Mouse (Mus musculus) CH12.LX (cell line): ENCODE results near the gene Atp6v1g2. TPM values are rescaled to one million over a fixed set of nuclear protein-coding genes. Genes with fewer than 3 reads are reported as not detected.

ENCODE experiments used
- DNase-seq: peaks from one replicate; pipeline ENCODE4 v3.0.0-alpha.2; 2013; ENCODE audit errors: extremely low read depth
- H3K27ac ChIP-seq: 2 replicates; pipeline ENCODE4 v1.5.1; 2012; ENCODE audit warnings: low read depth, mild to moderate bottlenecking, control low read depth, moderate library complexity; ENCODE audit not compliant: insufficient read depth
- H3K27me3 ChIP-seq: replicated peaks from 2 replicates; pipeline ENCODE3; 2012; ENCODE audit warnings: inconsistent platforms
- H3K36me3 ChIP-seq, 2 experiments: replicated peaks in 1 of 2; 2 replicates each; pipeline versions ENCODE3 to v1.6.1; 2012; ENCODE audit warnings: inconsistent platforms in 1 of 2, low read length in 1 of 2, mild to moderate bottlenecking in 1 of 2, mixed read lengths in 1 of 2, moderate library complexity in 1 of 2; ENCODE audit not compliant: control insufficient read depth in 1 of 2, insufficient read depth in 1 of 2
- H3K4me1 ChIP-seq, 2 experiments: 2 replicates each; pipeline ENCODE4 v1.6.1; 2012; ENCODE audit warnings: inconsistent platforms in 1 of 2, moderate library complexity in 1 of 2; ENCODE audit not compliant: insufficient read depth in 2 of 2, control insufficient read depth in 1 of 2
- H3K4me2 ChIP-seq: 2 replicates; pipeline ENCODE4 v1.6.1; 2012; ENCODE audit warnings: low read depth, mild to moderate bottlenecking, control low read depth; ENCODE audit not compliant: poor library complexity, insufficient read depth, severe bottlenecking
- H3K4me3 ChIP-seq, 3 experiments: fragments of 150-350 bp in 1 of 3; sonication (generic) in 1 of 3; replicated peaks in 1 of 3; 2 replicates each; pipeline versions ENCODE3 to v1.5.1; 2011 to 2012; ENCODE audit warnings: low read depth in 2 of 3, low read length in 2 of 3, mild to moderate bottlenecking in 2 of 3, moderate library complexity in 2 of 3, control low read depth in 1 of 3, improper control_type of control experiment in 1 of 3, inconsistent platforms in 1 of 3, mixed read lengths in 1 of 3; ENCODE audit not compliant: poor library complexity in 1 of 3
- H3K79me2 ChIP-seq: replicated peaks from 2 replicates; pipeline ENCODE4 v1.6.1; 2012; ENCODE audit warnings: mild to moderate bottlenecking, moderate library complexity; ENCODE audit not compliant: control insufficient read depth, poor library complexity, insufficient read depth, severe bottlenecking; ENCODE audit errors: extremely low read depth
- H3K9ac ChIP-seq: 2 replicates; pipeline ENCODE4 v1.6.1; 2012; ENCODE audit warnings: low read depth, mild to moderate bottlenecking, control low read depth, moderate library complexity; ENCODE audit not compliant: insufficient read depth
- H3K9me3 ChIP-seq: replicated peaks from 2 replicates; pipeline ENCODE3; 2012; ENCODE audit warnings: low read length, inconsistent platforms, mixed read lengths
- IRF4 ChIP-seq: IDR thresholded peaks from 2 replicates; pipeline ENCODE4 v1.6.1; 2014; ENCODE audit warnings: low read depth, mild to moderate bottlenecking, inconsistent platforms, low read length, improper control_type of control experiment
- JUND ChIP-seq: conservative IDR thresholded peaks from 2 replicates; pipeline ENCODE4 v1.6.1; 2011; ENCODE audit warnings: low read depth, low read length, improper control_type of control experiment
- KAT2A ChIP-seq: IDR thresholded peaks from 2 replicates; pipeline ENCODE4 v1.6.1; 2012; ENCODE audit warnings: low read length, improper control_type of control experiment, inconsistent platforms; ENCODE audit not compliant: insufficient replicate concordance
- MAFK ChIP-seq: IDR thresholded peaks from 2 replicates; pipeline ENCODE4 v1.6.1; 2011; ENCODE audit warnings: low read length, improper control_type of control experiment; ENCODE audit not compliant: insufficient replicate concordance
- NRF1 ChIP-seq: IDR thresholded peaks from 2 replicates; pipeline ENCODE4 v1.6.1; 2014; ENCODE audit warnings: low read depth, mild to moderate bottlenecking, inconsistent platforms, low read length, improper control_type of control experiment, moderate library complexity
- RAD21 ChIP-seq: IDR thresholded peaks from 2 replicates; pipeline ENCODE4 v1.6.1; 2011; ENCODE audit warnings: low read depth, mild to moderate bottlenecking, low read length, improper control_type of control experiment, moderate library complexity
- SMC3 ChIP-seq: IDR thresholded peaks from 2 replicates; pipeline ENCODE4 v1.6.1; 2011; ENCODE audit warnings: low read depth, low read length, improper control_type of control experiment
- UBTF ChIP-seq: IDR thresholded peaks from 2 replicates; pipeline ENCODE4 v1.6.1; 2012; ENCODE audit warnings: low read depth, mild to moderate bottlenecking, inconsistent platforms, low read length, improper control_type of control experiment, moderate library complexity
- dilution Hi-C: fragments of 300-500 bp; cut with MboI; formaldehyde crosslinking; loops from 2 replicates; pipeline ENCODE4 v1.14.3; 2020; ENCODE audit warnings: low sequenced_read_pairs; ENCODE audit not compliant: extremely low pct_unique_long_range_greater_than_20kb, extremely low pct_ligation_motif_present
- in situ Hi-C: fragments of 300-500 bp; cut with MboI; formaldehyde crosslinking; loops from 3 replicates; pipeline ENCODE4 v1.14.3; 2019; ENCODE audit warnings: low sequenced_read_pairs, low pct_ligation_motif_present, low pct_unique_long_range_greater_than_20kb, mixed read lengths
- polyA plus RNA-seq: library from polyadenylated mRNA; unstranded; fragments of >175 nt; gene quantifications from 2 replicates; pipeline ENCODE4 v1.2.1, GENCODE M21; 2012; ENCODE audit warnings: low read depth; ENCODE audit not compliant: insufficient read length
- total RNA-seq, 2 experiments: library from RNA; depleted of rRNA; stranded (reverse); fragments of 300-350 nt in 1 of 2; fragments of >200 nt in 1 of 2; gene quantifications; 2 replicates each; pipeline ENCODE4 v1.2.3; 2012 to 2014

Atp6v1g2 gene
- total and polyA plus RNA-seq, 3 experiments, result 0.23 to 1.4 (median 0.76) TPM

- Histone ChIP-seq H3K9ac (no peak overlapping the region), H3K4me3 (no peak overlapping the region), H3K27me3 (peaks cover 2% of the 10 kb centered on the region), H3K36me3 (peaks cover 0 to 8% of the 10 kb centered on the region in 2 experiments), H3K79me2 (no peaks in the 10 kb centered on the region), H3K9me3 (peaks cover 4% of the 10 kb centered on the region), H3K4me1 (no peaks in the 10 kb centered on the region), H3K4me2 (no peak overlapping the region), H3K27ac (no peak overlapping the region)
- dilution Hi-C loops (no loop called here), in situ Hi-C loops (no loop called here)
- no peak for DNase-seq
- TF ChIP-seq NRF1 (no peak), MAFK (no peak), SMC3 (no peak), UBTF (no peak), IRF4 (no peak), JUND (no peak), RAD21 (no peak), KAT2A (no peak)
Observed at GRCm38 (mm10) chr17:35285431-35285830, 52.0 kb downstream of the Atp6v1g2 start.

Other genes starting within 250 kb of the Atp6v1g2 start
Only the 20 nearest of the 35 such genes appear.
- 15.3 and 16.2 TPM in 2 replicates for gene Abhd16a, start 144.4 kb upstream of the Atp6v1g2 start, total RNA-seq (2012; rRNA removed)
- 11.7 and 16.6 TPM in 2 replicates for gene Abhd16a, start 144.4 kb upstream of the Atp6v1g2 start, total RNA-seq (2014; rRNA removed)
- gene Abhd16a, start 144.4 kb upstream of the Atp6v1g2 start, polyA plus RNA-seq, result 10.7 and 11.6 TPM in 2 replicates
- not detected in 2 replicates for gene Ly6g5c, start 125.4 kb upstream of the Atp6v1g2 start, total RNA-seq (2012; rRNA removed)
- gene Ly6g5c, start 125.4 kb upstream of the Atp6v1g2 start, total RNA-seq (2014; rRNA removed), result not detected in 2 replicates
- gene Ly6g5c, start 125.4 kb upstream of the Atp6v1g2 start, polyA plus RNA-seq, result not detected in 2 replicates
- 0.30 and 0.50 TPM in 2 replicates for gene Ly6g5b, start 118.2 kb upstream of the Atp6v1g2 start, total RNA-seq (2012; rRNA removed)
- 0.88 and 0.91 TPM in 2 replicates for gene Ly6g5b, start 118.2 kb upstream of the Atp6v1g2 start, total RNA-seq (2014; rRNA removed)
- 1.0 and 1.1 TPM in 2 replicates for gene Ly6g5b, start 118.2 kb upstream of the Atp6v1g2 start, polyA plus RNA-seq
- gene Gpank1, start 112.2 kb upstream of the Atp6v1g2 start, total RNA-seq (2012; rRNA removed), result 42.7 and 43.0 TPM in 2 replicates
- gene Gpank1, start 112.2 kb upstream of the Atp6v1g2 start, total RNA-seq (2014; rRNA removed), result 32.6 and 36.6 TPM in 2 replicates
- gene Gpank1, start 112.2 kb upstream of the Atp6v1g2 start, polyA plus RNA-seq, result 32.5 and 33.6 TPM in 2 replicates
- gene Csnk2b, start 111.6 kb upstream of the Atp6v1g2 start, total RNA-seq (2012; rRNA removed), result 130 and 143 TPM in 2 replicates
- gene Csnk2b, start 111.6 kb upstream of the Atp6v1g2 start, total RNA-seq (2014; rRNA removed), result 85.3 and 89.3 TPM in 2 replicates
- gene Csnk2b, start 111.6 kb upstream of the Atp6v1g2 start, polyA plus RNA-seq, result 267 and 348 TPM in 2 replicates
- gene D17H6S53E, start 107.3 kb upstream of the Atp6v1g2 start, total RNA-seq (2012; rRNA removed), result 15.6 and 17.0 TPM in 2 replicates
- 8.8 and 11.9 TPM in 2 replicates for gene D17H6S53E, start 107.3 kb upstream of the Atp6v1g2 start, total RNA-seq (2014; rRNA removed)
- 8.7 and 13.8 TPM in 2 replicates for gene D17H6S53E, start 107.3 kb upstream of the Atp6v1g2 start, polyA plus RNA-seq
- 0.21 TPM in 1 of 2 replicates, not detected in the other for gene Apom, start 101.6 kb upstream of the Atp6v1g2 start, total RNA-seq (2012; rRNA removed)
- gene Apom, start 101.6 kb upstream of the Atp6v1g2 start, total RNA-seq (2014; rRNA removed), result not detected in 2 replicates
- gene Apom, start 101.6 kb upstream of the Atp6v1g2 start, polyA plus RNA-seq, result 0.39 and 0.41 TPM in 2 replicates
- 73.0 and 73.7 TPM in 2 replicates for gene Bag6, start 98.5 kb upstream of the Atp6v1g2 start, total RNA-seq (2012; rRNA removed)
- gene Bag6, start 98.5 kb upstream of the Atp6v1g2 start, total RNA-seq (2014; rRNA removed), result 21.7 and 26.0 TPM in 2 replicates
- gene Bag6, start 98.5 kb upstream of the Atp6v1g2 start, polyA plus RNA-seq, result 133 and 152 TPM in 2 replicates
- gene Prrc2a, start 68.8 kb upstream of the Atp6v1g2 start, total RNA-seq (2012; rRNA removed), result 80.4 and 87.1 TPM in 2 replicates
- 27.8 and 31.3 TPM in 2 replicates for gene Prrc2a, start 68.8 kb upstream of the Atp6v1g2 start, total RNA-seq (2014; rRNA removed)
- 234 and 313 TPM in 2 replicates for gene Prrc2a, start 68.8 kb upstream of the Atp6v1g2 start, polyA plus RNA-seq
- gene Aif1, start 57.6 kb upstream of the Atp6v1g2 start, total RNA-seq (2012; rRNA removed), result 7.0 and 14.7 TPM in 2 replicates
- 14.1 and 15.5 TPM in 2 replicates for gene Aif1, start 57.6 kb upstream of the Atp6v1g2 start, total RNA-seq (2014; rRNA removed)
- 14.7 and 19.7 TPM in 2 replicates for gene Aif1, start 57.6 kb upstream of the Atp6v1g2 start, polyA plus RNA-seq
- 6.0 and 8.4 TPM in 2 replicates for gene Lst1, start 45.2 kb upstream of the Atp6v1g2 start, total RNA-seq (2012; rRNA removed)
- gene Lst1, start 45.2 kb upstream of the Atp6v1g2 start, total RNA-seq (2014; rRNA removed), result 2.9 and 4.4 TPM in 2 replicates
- 8.5 and 9.0 TPM in 2 replicates for gene Lst1, start 45.2 kb upstream of the Atp6v1g2 start, polyA plus RNA-seq
- 120 and 150 TPM in 2 replicates for gene Ltb, start 39.2 kb upstream of the Atp6v1g2 start, total RNA-seq (2012; rRNA removed)
- gene Ltb, start 39.2 kb upstream of the Atp6v1g2 start, total RNA-seq (2014; rRNA removed), result 228 and 234 TPM in 2 replicates
- gene Ltb, start 39.2 kb upstream of the Atp6v1g2 start, polyA plus RNA-seq, result 263 and 267 TPM in 2 replicates
- gene Tnf, start 31.7 kb upstream of the Atp6v1g2 start, total RNA-seq (2012; rRNA removed), result 18.8 and 28.0 TPM in 2 replicates
- gene Tnf, start 31.7 kb upstream of the Atp6v1g2 start, total RNA-seq (2014; rRNA removed), result 19.0 and 20.8 TPM in 2 replicates
- gene Tnf, start 31.7 kb upstream of the Atp6v1g2 start, polyA plus RNA-seq, result 25.2 and 28.3 TPM in 2 replicates
- 8.9 and 13.4 TPM in 2 replicates for gene Lta, start 28.3 kb upstream of the Atp6v1g2 start, total RNA-seq (2012; rRNA removed)
- gene Lta, start 28.3 kb upstream of the Atp6v1g2 start, total RNA-seq (2014; rRNA removed), result 18.9 and 19.6 TPM in 2 replicates
- 50.4 and 53.0 TPM in 2 replicates for gene Lta, start 28.3 kb upstream of the Atp6v1g2 start, polyA plus RNA-seq
- gene Gm16181, start 12.8 kb upstream of the Atp6v1g2 start, total RNA-seq (2012; rRNA removed), result not detected in 2 replicates
- gene Gm16181, start 12.8 kb upstream of the Atp6v1g2 start, total RNA-seq (2014; rRNA removed), result not detected in 2 replicates
- not detected in 2 replicates for gene Gm16181, start 12.8 kb upstream of the Atp6v1g2 start, polyA plus RNA-seq
- gene Nfkbil1, start 2.1 kb downstream of the Atp6v1g2 start, total RNA-seq (2012; rRNA removed), result 16.7 and 22.0 TPM in 2 replicates
- 15.2 TPM in 2 replicates for gene Nfkbil1, start 2.1 kb downstream of the Atp6v1g2 start, total RNA-seq (2014; rRNA removed)
- 25.9 and 31.6 TPM in 2 replicates for gene Nfkbil1, start 2.1 kb downstream of the Atp6v1g2 start, polyA plus RNA-seq
- 208 and 229 TPM in 2 replicates for gene Ddx39b, start 8.1 kb downstream of the Atp6v1g2 start, total RNA-seq (2012; rRNA removed)
- 242 and 254 TPM in 2 replicates for gene Ddx39b, start 8.1 kb downstream of the Atp6v1g2 start, total RNA-seq (2014; rRNA removed)
- gene Ddx39b, start 8.1 kb downstream of the Atp6v1g2 start, polyA plus RNA-seq, result 341 and 411 TPM in 2 replicates
- 817 and 944 TPM in 2 replicates for gene H2-D1, start 29.1 kb downstream of the Atp6v1g2 start, total RNA-seq (2012; rRNA removed)
- 659 and 667 TPM in 2 replicates for gene H2-D1, start 29.1 kb downstream of the Atp6v1g2 start, total RNA-seq (2014; rRNA removed)
- gene H2-D1, start 29.1 kb downstream of the Atp6v1g2 start, polyA plus RNA-seq, result 880 and 952 TPM in 2 replicates
- 24.3 and 31.8 TPM in 2 replicates for gene H2-Q1, start 86.7 kb downstream of the Atp6v1g2 start, total RNA-seq (2012; rRNA removed)
- gene H2-Q1, start 86.7 kb downstream of the Atp6v1g2 start, total RNA-seq (2014; rRNA removed), result 2.2 and 2.4 TPM in 2 replicates
- gene H2-Q1, start 86.7 kb downstream of the Atp6v1g2 start, polyA plus RNA-seq, result 10.1 and 13.9 TPM in 2 replicates
- 0.25 and 0.47 TPM in 2 replicates for gene H2-Q2, start 108.6 kb downstream of the Atp6v1g2 start, total RNA-seq (2012; rRNA removed)
- not detected in 2 replicates for gene H2-Q2, start 108.6 kb downstream of the Atp6v1g2 start, total RNA-seq (2014; rRNA removed)
- gene H2-Q2, start 108.6 kb downstream of the Atp6v1g2 start, polyA plus RNA-seq, result 15.1 and 21.6 TPM in 2 replicates